Mouse (Mus musculus) stomach, embryonic 14.5 days (tissue): ENCODE measurements around the gene Dnah12. TPM values are rescaled to one million over a fixed set of nuclear protein-coding genes. Genes with fewer than 3 reads are reported as not detected.

ENCODE experiments used
- ATAC-seq: fragments of 200-750 bp; cut with Nextera tagmentation; 2 replicates; pipeline ENCODE4 v1.8.0; 2017; ENCODE audit warnings: low read depth, moderate TSS enrichment; ENCODE audit not compliant: insufficient number of reproducible peaks, insufficient read depth, low FRiP score
- H3K27ac ChIP-seq: fragments of 300-500 bp; sonication (generic); 2 replicates; pipeline ENCODE4 v1.5.1; 2014; ENCODE audit warnings: mild to moderate bottlenecking, low read length, moderate library complexity, mixed read lengths
- H3K27me3 ChIP-seq: fragments of 300-500 bp; sonication (generic); 2 replicates; pipeline ENCODE4 v1.6.1; 2014; ENCODE audit warnings: low read length, control low read depth, mixed read lengths; ENCODE audit not compliant: control insufficient read depth, insufficient read depth
- H3K36me3 ChIP-seq: fragments of 300-500 bp; sonication (generic); 2 replicates; pipeline ENCODE4 v1.6.1; 2014; ENCODE audit warnings: mild to moderate bottlenecking, control low read depth, low read length, moderate library complexity, mixed read lengths; ENCODE audit not compliant: control insufficient read depth, insufficient read depth
- H3K4me1 ChIP-seq: fragments of 300-500 bp; sonication (generic); 2 replicates; pipeline ENCODE4 v1.6.1; 2014; ENCODE audit warnings: low read length, control low read depth, mixed read lengths; ENCODE audit not compliant: control insufficient read depth, insufficient read depth
- H3K4me2 ChIP-seq: fragments of 300-500 bp; sonication (generic); replicated peaks from 2 replicates; pipeline ENCODE4 v1.6.1; 2014; ENCODE audit warnings: low read depth, low read length, control low read depth
- H3K4me3 ChIP-seq: fragments of 300-500 bp; sonication (generic); 2 replicates; pipeline ENCODE4 v1.5.1; 2014; ENCODE audit warnings: low read depth, low read length, control low read depth
- H3K9ac ChIP-seq: fragments of 300-500 bp; sonication (generic); replicated peaks from 2 replicates; pipeline ENCODE4 v1.6.1; 2014; ENCODE audit warnings: low read depth, mild to moderate bottlenecking, control low read depth, low read length, moderate library complexity, mixed read lengths
- H3K9me3 ChIP-seq: fragments of 300-500 bp; sonication (generic); 2 replicates; pipeline ENCODE4 v1.6.1; 2016; ENCODE audit warnings: low read depth, low read length, control low read depth; ENCODE audit not compliant: control insufficient read depth
- WGBS: fragments of 180-500 bp; shearing (Covaris S2); extraction: QIAGEN DNeasy Blood & Tissue Kit; methylation state at CpG from one replicate; pipeline ENCODE4 v1.1.7; 2014; 5-methylcytosine and 5-hydroxymethylcytosine counted together
- microRNA-seq: library from miRNA; unstranded; fragments of <30 nt; microRNA quantifications from one replicate; pipeline ENCODE4, GENCODE M21; 2016
- polyA plus RNA-seq: library from polyadenylated mRNA; unstranded; fragments of >200 nt; fragmentation: Nextera tagmentation; extraction: Ambion mirVana; gene quantifications from 2 replicates; pipeline ENCODE4 v1.2.1, GENCODE M21; 2014

The Dnah12 gene
- polyA plus RNA-seq, 1 experiment from 2014 or later: not detected

DNA sequence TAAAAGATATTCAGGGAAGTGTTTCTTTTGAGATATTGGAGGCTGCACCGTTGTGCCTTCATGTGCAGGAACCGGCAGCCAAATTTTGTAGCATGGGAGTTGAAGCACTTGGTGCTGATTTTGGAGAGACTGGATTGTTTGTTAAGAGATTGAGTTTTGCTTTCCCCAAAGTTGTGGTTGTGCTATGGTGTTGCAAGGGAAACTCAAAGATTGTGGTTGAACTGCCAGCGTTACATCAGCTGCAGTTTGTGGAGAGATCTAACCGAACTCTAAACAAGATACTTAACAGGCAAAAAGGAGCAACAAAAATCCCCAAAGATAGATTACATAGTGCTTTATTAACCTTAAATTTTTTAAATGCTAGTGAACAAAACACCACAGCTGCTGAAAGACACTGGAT is 242.5 kb downstream of the Dnah12 start:
- peaks cover 9% of the 10 kb centered on the region for H3K36me3 ChIP-seq
- no peak overlapping the region for H3K4me3 ChIP-seq
- H3K9ac ChIP-seq: no peak overlapping the region
- 85% methylated on average over 4 of the region's 4 CpGs for WGBS
- no peaks in the 10 kb centered on the region for H3K4me1 ChIP-seq
- ATAC-seq: no peak
- H3K27ac ChIP-seq: no peak overlapping the region
- no peaks in the 10 kb centered on the region for H3K27me3 ChIP-seq
- no peak overlapping the region for H3K4me2 ChIP-seq
- no peaks in the 10 kb centered on the region for H3K9me3 ChIP-seq

Small RNA genes lying within 50 kb of the gene (microRNA-seq; reads per million reads assigned to microRNA genes)
- not detected for gene Mir7672

Other genes starting within 250 kb of the Dnah12 start
- gene Slmap, start 158.3 kb upstream of the Dnah12 start, polyA plus RNA-seq: 53.6 and 58.0 TPM in 2 replicates
- 38.4 and 43.0 TPM in 2 replicates for gene Dennd6a, start 119.4 kb upstream of the Dnah12 start, polyA plus RNA-seq
- 666 and 710 TPM in 2 replicates for gene Arf4, start 55.2 kb upstream of the Dnah12 start, polyA plus RNA-seq
- gene Pde12, start 23.4 kb upstream of the Dnah12 start, polyA plus RNA-seq: 9.6 and 10.5 TPM in 2 replicates
- not detected in 2 replicates for gene Asb14, start 201.3 kb downstream of the Dnah12 start, polyA plus RNA-seq